Mouse (Mus musculus): ENCODE measurements around the gene Auh. TPM values are rescaled to one million over a fixed set of nuclear protein-coding genes. Genes with fewer than 3 reads are reported as not detected.

The Auh gene
- total and polyA plus RNA-seq, 3 experiments: 14.7 to 19.5 TPM; not detected in 1

DNA sequence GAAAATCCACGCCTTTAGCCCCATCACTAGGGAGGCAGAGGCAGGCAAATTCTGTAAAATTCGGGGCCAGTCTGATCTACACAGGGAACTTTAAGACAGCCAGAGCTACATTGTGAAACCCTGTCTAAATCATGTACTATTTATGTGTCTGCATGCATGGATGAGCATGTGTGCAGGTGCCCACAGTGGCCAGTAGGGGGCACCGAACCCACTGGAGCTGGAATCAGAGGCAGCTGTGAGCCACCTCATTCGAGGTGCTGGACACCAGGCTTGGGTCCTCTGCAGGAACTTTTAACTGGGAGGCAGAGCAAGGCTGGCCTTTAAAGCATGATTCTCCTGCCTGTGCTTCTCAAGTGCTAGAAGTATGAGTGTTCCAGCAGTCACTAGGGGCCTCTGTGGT, 96.3 kb downstream of the Auh start:
- no peak for TF ChIP-seq MAZ (IDR thresholded peaks at IDR 0.05; ENCODE audit: low read depth, low read length)
- no peak for TF ChIP-seq JUND (IDR thresholded peaks at IDR 0.05; ENCODE audit: low read depth, low read length)
- TF ChIP-seq TBP (IDR thresholded peaks at IDR 0.05; ENCODE audit: low read depth, low read length): no peak
- TF ChIP-seq ZC3H11A (IDR thresholded peaks at IDR 0.05; ENCODE audit: low read depth, low read length): peak; percentile 35
- TF ChIP-seq MXI1 (IDR thresholded peaks at IDR 0.05; ENCODE audit: low read depth, low read length): no peak
- peak; percentile 67 to 80 (median 77) for TF ChIP-seq CTCF (IDR thresholded peaks at IDR 0.05 in 2 of 3, conservative IDR thresholded peaks at IDR 0.05 in 1 of 3; ENCODE audit: control insufficient read depth in 1 of 3, insufficient read depth in 1 of 3, low read depth in 2 of 3, low read length in 3 of 3, poor library complexity in 1 of 3, severe bottlenecking in 1 of 3)
- TF ChIP-seq MEF2A (IDR thresholded peaks at IDR 0.05; ENCODE audit: extremely low read depth, insufficient replicate concordance, low read depth, low read length, poor library complexity, severe bottlenecking): no peak
- TF ChIP-seq ZNF384 (IDR thresholded peaks at IDR 0.05; ENCODE audit: low read depth, low read length): no peak
- no peak for TF ChIP-seq SIN3A (IDR thresholded peaks at IDR 0.05; ENCODE audit: low read length)
- TF ChIP-seq RCOR1 (IDR thresholded peaks at IDR 0.05; ENCODE audit: low read depth, low read length): no peak
- no peak for TF ChIP-seq CHD2 (IDR thresholded peaks at IDR 0.05; ENCODE audit: low read length)
- no peak for TF ChIP-seq MYC (IDR thresholded peaks at IDR 0.05; ENCODE audit: low read depth, low read length)
- no peak for TF ChIP-seq BHLHE40 (IDR thresholded peaks at IDR 0.05; ENCODE audit: borderline replicate concordance, low read depth, low read length)
- peak; percentile 47 for TF ChIP-seq RAD21 (IDR thresholded peaks at IDR 0.05; ENCODE audit: low read depth, low read length)
- TF ChIP-seq GATA1 (IDR thresholded peaks at IDR 0.05; ENCODE audit: low read depth, low read length): no peak
- no peak for TF ChIP-seq E2F4 (IDR thresholded peaks at IDR 0.05; ENCODE audit: borderline replicate concordance, low read depth, low read length)
- peak; percentile 61 for TF ChIP-seq SMC3 (IDR thresholded peaks at IDR 0.05; ENCODE audit: low read depth, low read length)
- no peak for TF ChIP-seq NELFE (IDR thresholded peaks at IDR 0.05; ENCODE audit: low read depth, low read length)
- TF ChIP-seq MAFK (IDR thresholded peaks at IDR 0.05; ENCODE audit: borderline replicate concordance, low read depth, low read length): no peak
- TF ChIP-seq GABPA (IDR thresholded peaks at IDR 0.05; ENCODE audit: low read depth, low read length): no peak
- no peak for TF ChIP-seq POLR2A (IDR thresholded peaks at IDR 0.05; ENCODE audit: control insufficient read depth in 1 of 2, insufficient read depth in 1 of 2, low read depth in 1 of 2, low read length in 2 of 2, poor library complexity in 1 of 2)
- no peak for TF ChIP-seq TCF12 (IDR thresholded peaks at IDR 0.05; ENCODE audit: low read depth, low read length)
- Histone ChIP-seq H3K4me3 (ENCODE audit: control insufficient read depth in 1 of 2, insufficient read depth in 1 of 2, low read depth in 2 of 2, low read length in 2 of 2) (no peak overlapping the region), H3K27me3 (ENCODE audit: control insufficient read depth in 1 of 2, insufficient read depth in 2 of 2, low read length in 2 of 2) (no peaks in the 10 kb centered on the region), H3K9me3 (replicated peaks; ENCODE audit: insufficient read depth, low read length) (no peaks in the 10 kb centered on the region), H3K4me1 (ENCODE audit: control insufficient read depth in 1 of 2, insufficient read depth in 2 of 2, low read length in 2 of 2) (peaks cover 0 to 8% of the 10 kb centered on the region in 2 experiments; a peak in 2 of 4 replicates), H3K36me3 (ENCODE audit: control insufficient read depth in 1 of 2, insufficient read depth in 2 of 2, low read length in 2 of 2) (peaks cover 0 to 7% of the 10 kb centered on the region in 2 experiments; a peak in 1 of 4 replicates), H3K79me2 (ENCODE audit: control insufficient read depth, insufficient read depth, low read length, poor library complexity) (no peaks in the 10 kb centered on the region), H3K27ac (ENCODE audit: control insufficient read depth, low read depth, low read length) (no peak overlapping the region), H3K9ac (ENCODE audit: control insufficient read depth, low read depth, low read length, poor library complexity, severe bottlenecking) (no peak overlapping the region)
- peak; percentile 39 for DNase-seq (ENCODE audit: low read depth, low spot score)
